Mouse (Mus musculus) lung, embryonic 14.5 days (tissue): ENCODE measurements around the gene Eif2b1. TPM values are rescaled to one million over a fixed set of nuclear protein-coding genes. Genes with fewer than 3 reads are reported as not detected.

Source experiments
- ATAC-seq: fragments of 200-750 bp; cut with Nextera tagmentation; 2 replicates; pipeline ENCODE4 v1.8.0; 2017; ENCODE audit warnings: mild to moderate bottlenecking, moderate TSS enrichment, moderate library complexity; ENCODE audit not compliant: insufficient read depth
- DNase-seq: peaks from one replicate; pipeline ENCODE4 v3.0.0-alpha.2; 2015
- H3K27ac ChIP-seq: fragments of 300-500 bp; sonication (generic); 2 replicates; pipeline ENCODE4 v1.5.1; 2014; ENCODE audit warnings: low read depth, mild to moderate bottlenecking, moderate library complexity
- H3K27me3 ChIP-seq: fragments of 300-500 bp; sonication (generic); 2 replicates; pipeline ENCODE4 v1.6.1; 2014; ENCODE audit warnings: low read length, control low read depth; ENCODE audit not compliant: insufficient read depth
- H3K36me3 ChIP-seq: fragments of 300-500 bp; sonication (generic); 2 replicates; pipeline ENCODE4 v1.6.1; 2014; ENCODE audit warnings: control low read depth; ENCODE audit not compliant: insufficient read depth
- H3K4me1 ChIP-seq: fragments of 300-500 bp; sonication (generic); 2 replicates; pipeline ENCODE4 v1.6.1; 2014; ENCODE audit warnings: antibody characterized with exemption, control low read depth; ENCODE audit not compliant: insufficient read depth
- H3K4me2 ChIP-seq: fragments of 300-500 bp; sonication (generic); 2 replicates; pipeline ENCODE4 v1.6.1; 2014; ENCODE audit warnings: mild to moderate bottlenecking
- H3K4me3 ChIP-seq: fragments of 300-500 bp; sonication (generic); 2 replicates; pipeline ENCODE4 v1.5.1; 2014; ENCODE audit warnings: low read depth, low read length
- H3K9ac ChIP-seq: fragments of 300-500 bp; sonication (generic); 2 replicates; pipeline ENCODE4 v1.6.1; 2014
- H3K9me3 ChIP-seq: fragments of 300-500 bp; sonication (generic); 2 replicates; pipeline ENCODE4 v1.6.1; 2016; ENCODE audit warnings: low read depth, low read length, control low read depth
- CTCF ChIP-seq: IDR thresholded peaks from 2 replicates; pipeline ENCODE4 v1.5.1; 2016; ENCODE audit warnings: antibody characterized with exemption, low read depth
- WGBS: fragments of 180-500 bp; shearing (Covaris S2); extraction: QIAGEN DNeasy Blood & Tissue Kit; methylation state at CpG from one replicate; pipeline ENCODE4 v1.1.7; 2014; 5-methylcytosine and 5-hydroxymethylcytosine counted together
- polyA plus RNA-seq: library from polyadenylated mRNA; unstranded; fragments of >200 nt; fragmentation: Nextera tagmentation; extraction: Ambion mirVana; gene quantifications from 2 replicates; pipeline ENCODE4 v1.2.1, GENCODE M21; 2014

Gene Eif2b1
- polyA plus RNA-seq, 1 experiment from 2014 or later: 78.0 TPM

GRCm38 (mm10) chr5:124541602-124541973, 37.3 kb downstream of the Eif2b1 start:
- Histone ChIP-seq H3K4me3 (peak overlapping the region; percentile 90), H3K9ac (peak overlapping the region; percentile 93), H3K27ac (peak overlapping the region; percentile 86; the same call in 1 of the 2 replicates), H3K36me3 (peaks cover 44% of the 10 kb centered on the region), H3K4me2 (peak overlapping the region; percentile 69), H3K9me3 (no peaks in the 10 kb centered on the region), H3K4me1 (peaks cover 3% of the 10 kb centered on the region), H3K27me3 (no peaks in the 10 kb centered on the region)
- 6% methylated on average over 8 of the region's 8 CpGs for WGBS
- ATAC-seq: no peak
- DNase-seq: no peak
- no peak for TF ChIP-seq CTCF

GRCm38 (mm10) chr5:124540905-124541601, 37.9 kb downstream of the Eif2b1 start:
- H3K27ac ChIP-seq: peak overlapping the region; percentile 86
- peak overlapping the region; percentile 90 for H3K4me3 ChIP-seq
- WGBS: under 1% methylated on average over 69 of the region's 89 CpGs
- H3K36me3 ChIP-seq: peaks cover 39% of the 10 kb centered on the region
- peak; percentile 70 for ATAC-seq
- H3K4me1 ChIP-seq: peaks cover 3% of the 10 kb centered on the region
- no peaks in the 10 kb centered on the region for H3K9me3 ChIP-seq
- H3K4me2 ChIP-seq: peak overlapping the region; percentile 69
- no peaks in the 10 kb centered on the region for H3K27me3 ChIP-seq
- peak; percentile 67 for DNase-seq
- no peak for TF ChIP-seq CTCF
- H3K9ac ChIP-seq: peak overlapping the region; percentile 93

- peaks cover 3% of the 10 kb centered on the region for H3K4me1 ChIP-seq
- no peaks in the 10 kb centered on the region for H3K9me3 ChIP-seq
- under 1% methylated on average over 35 of the region's 35 CpGs for WGBS
- H3K4me2 ChIP-seq: peak within 1 kb of the TSS; percentile 69
- peak within 1 kb of the TSS; percentile 93 for H3K9ac ChIP-seq
- H3K27me3 ChIP-seq: no peaks in the 10 kb centered on the region
- H3K27ac ChIP-seq: peak within 1 kb of the TSS; percentile 86
- peak; percentile 57 for TF ChIP-seq CTCF
- peaks cover 32% of the 10 kb centered on the region for H3K36me3 ChIP-seq
- DNase-seq (peak; percentile 98), ATAC-seq (peak; percentile 96)
- peak within 1 kb of the TSS; percentile 90 for H3K4me3 ChIP-seq
Observed at GRCm38 (mm10) chr5:124540383-124540786, 38.5 kb downstream of the Eif2b1 start, which contains the start of gene Tmed2. Tmed2 (plus strand) TSS chr5:124540695.

DNA sequence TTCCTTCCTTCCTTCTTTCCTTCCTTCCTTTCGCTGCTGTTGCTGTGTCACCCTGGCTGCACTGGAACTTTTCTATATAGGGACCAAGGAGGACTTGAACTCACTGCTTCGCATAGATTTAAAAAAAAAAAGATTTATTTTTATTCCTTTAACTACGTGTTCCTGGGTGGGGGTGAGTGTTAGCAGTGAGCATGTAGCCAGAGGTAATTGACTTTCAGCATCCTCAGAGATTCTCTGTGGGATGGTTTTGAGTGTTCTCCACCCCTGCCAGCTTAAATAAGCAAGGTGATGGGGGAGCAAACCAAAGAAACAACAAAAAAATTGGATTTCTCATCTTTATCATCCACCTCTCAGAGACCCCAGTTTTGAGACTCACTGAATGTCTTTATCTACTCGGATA, 39.0 kb downstream of the Eif2b1 start:
- ATAC-seq (no peak), DNase-seq (no peak)
- Histone ChIP-seq H3K27me3 (no peaks in the 10 kb centered on the region), H3K4me3 (peak overlapping the region; percentile 90), H3K9ac (0 out of 2 replicates have a peak overlapping the region, but pooled peaks have one; percentile 36), H3K4me2 (peak overlapping the region; percentile 56), H3K4me1 (peaks cover 3% of the 10 kb centered on the region), H3K9me3 (no peaks in the 10 kb centered on the region), H3K27ac (peak overlapping the region; percentile 58; the same call in 1 of the 2 replicates), H3K36me3 (peaks cover 27% of the 10 kb centered on the region)
- no peak for TF ChIP-seq CTCF
- WGBS: 75% methylated on average over 4 of the region's 4 CpGs

DNA sequence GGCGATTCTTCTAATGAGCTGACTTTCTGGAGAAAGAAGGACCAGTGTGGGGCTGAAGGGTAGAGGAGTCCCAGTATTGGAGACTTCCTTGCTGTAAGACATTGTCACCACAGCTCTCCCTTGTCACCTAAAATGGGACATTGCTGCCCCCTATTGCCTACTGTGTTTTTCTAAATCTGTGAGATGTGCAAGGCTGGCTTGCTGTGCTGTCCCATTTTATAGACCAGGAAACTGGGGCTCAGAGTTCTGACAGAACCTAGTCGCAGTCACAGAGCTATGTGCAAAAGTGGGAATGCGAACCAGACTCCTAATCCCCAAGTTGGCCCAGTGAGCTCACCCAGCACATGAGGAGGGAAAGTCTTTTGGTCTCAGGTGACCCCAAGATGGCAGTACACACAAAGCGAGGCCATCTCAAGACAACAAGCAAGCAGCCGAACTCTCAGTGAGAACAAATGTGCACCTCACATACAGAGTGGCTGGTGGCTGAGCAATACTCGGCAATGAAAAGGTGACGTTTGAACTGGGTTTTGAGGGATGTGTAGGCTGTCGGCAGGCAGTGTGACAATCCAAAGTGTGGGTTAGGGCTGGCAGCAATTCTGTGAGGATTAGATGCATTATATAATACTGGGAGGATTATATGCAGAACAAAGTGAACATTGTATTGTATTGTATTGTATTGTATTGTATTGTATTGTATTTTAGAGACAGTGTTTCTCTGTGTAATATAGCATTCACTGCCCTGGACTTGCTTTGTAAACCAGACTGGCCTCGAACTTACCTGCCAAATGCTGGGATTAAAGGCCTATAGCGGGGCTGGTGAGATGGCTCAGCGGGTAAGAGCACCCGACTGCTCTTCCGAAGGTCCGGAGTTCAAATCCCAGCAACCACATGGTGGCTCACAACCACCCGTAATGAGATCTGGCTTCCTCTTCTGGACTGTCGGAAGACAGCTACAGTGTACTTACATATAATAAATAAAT, 39.8 kb downstream of the Eif2b1 start:
- peaks cover 3% of the 10 kb centered on the region for H3K4me1 ChIP-seq
- no peak overlapping the region for H3K4me3 ChIP-seq
- no peak for ATAC-seq
- no peaks in the 10 kb centered on the region for H3K9me3 ChIP-seq
- peak; percentile 82 for DNase-seq
- no peak overlapping the region for H3K9ac ChIP-seq
- TF ChIP-seq CTCF: peak; percentile 63
- H3K27me3 ChIP-seq: no peaks in the 10 kb centered on the region
- peaks cover 19% of the 10 kb centered on the region for H3K36me3 ChIP-seq
- no peak overlapping the region for H3K27ac ChIP-seq
- H3K4me2 ChIP-seq: no peak overlapping the region
- WGBS: 72% methylated on average over 14 of the region's 16 CpGs

DNA sequence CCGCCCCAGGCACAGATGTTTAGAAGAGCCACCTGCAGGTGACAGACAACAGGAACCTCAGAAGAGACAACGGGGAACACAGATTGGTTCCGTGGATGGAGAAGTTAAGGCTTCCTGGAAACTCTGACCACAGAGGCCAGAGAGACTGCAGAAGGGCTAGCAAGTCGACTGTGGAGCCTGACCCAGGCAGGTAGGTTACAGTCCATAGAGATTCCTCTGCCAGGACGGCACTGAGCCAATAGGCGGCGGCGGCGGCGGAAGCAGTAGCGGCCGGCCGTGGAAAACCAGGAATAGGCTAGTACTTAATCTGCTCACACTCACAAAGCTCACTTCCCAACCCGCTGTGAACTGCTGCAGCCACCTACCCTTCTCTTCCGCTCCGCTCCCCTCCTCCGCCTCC, 42.2 kb downstream of the Eif2b1 start:
- Histone ChIP-seq H3K4me1 (no peaks in the 10 kb centered on the region), H3K27me3 (no peaks in the 10 kb centered on the region), H3K36me3 (no peaks in the 10 kb centered on the region), H3K4me3 (peak overlapping the region; percentile 8; the same call in 1 of the 2 replicates), H3K4me2 (peak overlapping the region; percentile 53), H3K9ac (peak overlapping the region; percentile 29), H3K27ac (no peak overlapping the region), H3K9me3 (no peaks in the 10 kb centered on the region)
- DNase-seq (peak; percentile 75), ATAC-seq (no peak)
- WGBS: 1% methylated on average over 17 of the region's 17 CpGs
- no peak for TF ChIP-seq CTCF
